Mouse (Mus musculus) liver, embryonic 16.5 days (tissue): Measurements from ENCODE around the gene Irx1. TPM values are rescaled to one million over a fixed set of nuclear protein-coding genes. Genes with fewer than 3 reads are reported as not detected.
A peak's percentile ranks its signal among the peaks of the same experiment; 100 is the strongest.

Experiments
- ATAC-seq: fragments of 200-750 bp; cut with Nextera tagmentation; 2 replicates; pipeline ENCODE4 v1.8.0; 2017; ENCODE audit warnings: low read depth, mild to moderate bottlenecking, moderate number of reproducible peaks, moderate library complexity
- H3K27ac ChIP-seq: fragments of 300-500 bp; sonication (generic); 2 replicates; pipeline ENCODE4 v1.5.1; 2014; ENCODE audit warnings: mild to moderate bottlenecking, low read length
- H3K27me3 ChIP-seq: fragments of 300-500 bp; sonication (generic); 2 replicates; pipeline ENCODE4 v1.6.1; 2014; ENCODE audit warnings: low read depth, low read length, mixed read lengths; ENCODE audit not compliant: control insufficient read depth, insufficient read depth
- H3K36me3 ChIP-seq: fragments of 300-500 bp; sonication (generic); 2 replicates; pipeline ENCODE4 v1.6.1; 2014; ENCODE audit warnings: mild to moderate bottlenecking; ENCODE audit not compliant: control insufficient read depth, insufficient read depth
- H3K4me1 ChIP-seq: fragments of 300-500 bp; sonication (generic); 2 replicates; pipeline ENCODE4 v1.6.1; 2014; ENCODE audit warnings: low read depth, low read length, mixed read lengths; ENCODE audit not compliant: control insufficient read depth
- H3K4me2 ChIP-seq: fragments of 300-500 bp; sonication (generic); 2 replicates; pipeline ENCODE4 v1.6.1; 2014; ENCODE audit warnings: low read depth, low read length, mixed read lengths
- H3K4me3 ChIP-seq: fragments of 300-500 bp; sonication (generic); 2 replicates; pipeline ENCODE4 v1.5.1; 2014; ENCODE audit warnings: low read depth, mild to moderate bottlenecking, low read length
- H3K9ac ChIP-seq: fragments of 300-500 bp; sonication (generic); 2 replicates; pipeline ENCODE4 v1.6.1; 2014; ENCODE audit warnings: low read depth, low read length
- H3K9me3 ChIP-seq: fragments of 300-500 bp; sonication (generic); replicated peaks from 2 replicates; pipeline ENCODE4 v1.6.1; 2016; ENCODE audit warnings: low read length; ENCODE audit not compliant: control insufficient read depth
- WGBS: fragments of 180-500 bp; shearing (Covaris S2); extraction: QIAGEN DNeasy Blood & Tissue Kit; methylation state at CpG from one replicate; pipeline ENCODE4 v1.1.7; 2014; ENCODE audit not compliant: insufficient replicate concordance; 5-methylcytosine and 5-hydroxymethylcytosine counted together
- polyA plus RNA-seq: library from polyadenylated mRNA; unstranded; fragments of >200 nt; fragmentation: Nextera tagmentation; extraction: Ambion mirVana; gene quantifications from 2 replicates; pipeline ENCODE4 v1.2.1, GENCODE M21; 2015

The Irx1 gene
- polyA plus RNA-seq, result not detected in 2 replicates

- Histone ChIP-seq H3K9me3 (no peaks in the 10 kb centered on the region), H3K27me3 (peaks cover 98% of the 10 kb centered on the region), H3K27ac (no peak within 1 kb of the TSS), H3K9ac (no peak within 1 kb of the TSS), H3K4me3 (peak within 1 kb of the TSS; percentile 33), H3K4me2 (peak within 1 kb of the TSS; percentile 34), H3K4me1 (no peaks in the 10 kb centered on the region), H3K36me3 (no peaks in the 10 kb centered on the region)
- ATAC-seq, result no peak
- WGBS, result under 1% methylated on average over 67 of the region's 100 CpGs
These were observed at the start of gene Irx1 for GRCm38 (mm10) chr13:71963356-71964351. Gene Irx1 (minus strand): TSS chr13:71963723.

GRCm38 (mm10) chr13:71979932-71980655, 16.6 kb upstream of the Irx1 start:
- no peaks in the 10 kb centered on the region for H3K27me3 ChIP-seq
- no peaks in the 10 kb centered on the region for H3K4me1 ChIP-seq
- H3K36me3 ChIP-seq, result no peaks in the 10 kb centered on the region
- H3K9me3 ChIP-seq, result no peaks in the 10 kb centered on the region
- H3K9ac ChIP-seq, result no peak overlapping the region
- ATAC-seq, result no peak
- H3K4me2 ChIP-seq, result no peak overlapping the region
- 42% methylated on average over 5 of the region's 5 CpGs for WGBS
- no peak overlapping the region for H3K4me3 ChIP-seq
- H3K27ac ChIP-seq, result no peak overlapping the region

DNA sequence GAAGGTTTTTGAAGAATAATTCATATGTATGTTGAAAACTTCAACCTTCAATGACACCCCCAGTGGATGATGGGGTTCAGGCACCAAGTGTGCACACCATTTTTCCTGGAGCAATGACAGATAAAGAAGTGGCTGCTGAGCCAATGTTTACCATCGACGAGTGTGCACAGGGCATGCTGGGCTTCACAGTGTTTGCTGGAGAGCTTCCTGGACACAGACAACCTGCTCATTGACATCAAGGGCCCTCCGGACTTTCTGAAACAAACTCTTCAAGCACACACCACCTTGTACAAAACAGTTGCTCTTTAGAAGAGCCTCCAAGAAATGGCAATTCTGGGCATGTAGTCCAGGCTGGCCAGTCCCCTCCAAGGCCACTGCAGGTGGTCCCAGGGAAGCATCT, 12.2 kb upstream of the Irx1 start:
- Histone ChIP-seq H3K36me3 (no peaks in the 10 kb centered on the region), H3K9me3 (no peaks in the 10 kb centered on the region), H3K9ac (no peak overlapping the region), H3K4me2 (no peak overlapping the region), H3K4me1 (no peaks in the 10 kb centered on the region), H3K4me3 (no peak overlapping the region), H3K27ac (no peak overlapping the region), H3K27me3 (no peaks in the 10 kb centered on the region)
- WGBS, result 41% methylated on average over 3 of the region's 3 CpGs
- ATAC-seq, result no peak

DNA sequence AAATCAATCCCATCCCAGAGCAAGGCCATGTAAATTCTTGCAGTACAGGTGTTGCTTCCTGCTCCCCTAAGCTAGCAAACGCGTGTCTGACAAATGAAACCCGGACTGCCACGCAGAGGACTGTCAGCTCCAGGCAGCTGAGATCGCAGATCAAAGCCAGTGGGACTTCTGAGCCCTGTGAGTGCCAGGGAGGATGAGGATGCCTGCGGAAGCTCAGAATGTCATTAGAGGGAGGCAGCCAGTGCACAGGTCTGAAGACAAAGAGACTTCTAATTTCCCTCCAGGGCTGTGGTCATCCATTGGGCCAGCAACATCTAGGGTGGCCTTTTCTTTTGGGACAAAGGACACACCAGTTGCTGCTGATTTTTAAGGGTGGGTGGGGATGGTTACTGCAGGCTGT, 4.8 kb upstream of the Irx1 start:
- no peak for ATAC-seq
- WGBS, result under 1% methylated on average over 6 of the region's 6 CpGs

GRCm38 (mm10) chr13:71967341-71968250, 4.1 kb upstream of the Irx1 start:
- Histone ChIP-seq H3K4me1 (no peaks in the 10 kb centered on the region), H3K36me3 (no peaks in the 10 kb centered on the region), H3K4me2 (no peak overlapping the region), H3K4me3 (no peak overlapping the region), H3K27ac (no peak overlapping the region), H3K9me3 (no peaks in the 10 kb centered on the region), H3K9ac (no peak overlapping the region), H3K27me3 (peaks cover 65% of the 10 kb centered on the region)
- 3% methylated on average over 28 of the region's 28 CpGs for WGBS
- ATAC-seq, result no peak

More for the DNA sequence above, 4.8 kb upstream of the Irx1 start:
- H3K36me3 ChIP-seq, result no peaks in the 10 kb centered on the region
- no peak overlapping the region for H3K27ac ChIP-seq
- H3K4me3 ChIP-seq, result no peak overlapping the region
- H3K4me2 ChIP-seq, result no peak overlapping the region
- no peak overlapping the region for H3K9ac ChIP-seq
- no peaks in the 10 kb centered on the region for H3K9me3 ChIP-seq
- H3K27me3 ChIP-seq, result peaks cover 58% of the 10 kb centered on the region
- no peaks in the 10 kb centered on the region for H3K4me1 ChIP-seq

DNA sequence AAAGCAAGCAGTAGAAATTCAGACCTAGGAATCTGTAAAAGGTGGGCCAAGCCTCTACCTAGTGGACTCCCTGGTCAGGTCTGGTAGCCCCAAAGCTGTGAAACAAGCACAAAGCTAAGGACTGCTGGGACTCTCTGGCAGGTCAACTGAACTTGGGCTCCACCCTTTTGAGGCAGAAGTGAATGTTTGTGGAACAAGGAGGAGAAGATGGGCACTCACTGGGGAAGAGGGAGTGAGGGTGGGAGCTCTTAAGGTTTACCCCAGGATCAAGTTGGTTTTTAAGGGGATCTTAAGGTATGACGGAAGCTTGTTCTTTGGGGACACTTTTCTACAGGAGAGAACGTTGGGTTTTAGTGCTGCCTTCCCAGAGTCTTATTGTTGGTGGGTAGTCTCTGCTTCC, 3.1 kb upstream of the Irx1 start:
- Histone ChIP-seq H3K36me3 (no peaks in the 10 kb centered on the region), H3K4me2 (no peak overlapping the region), H3K4me1 (no peaks in the 10 kb centered on the region), H3K9me3 (no peaks in the 10 kb centered on the region), H3K4me3 (no peak overlapping the region), H3K9ac (no peak overlapping the region), H3K27ac (no peak overlapping the region), H3K27me3 (peaks cover 75% of the 10 kb centered on the region)
- ATAC-seq, result no peak
- WGBS, result 14% methylated on average over 2 of the region's 2 CpGs

- H3K4me3 ChIP-seq, result no peak overlapping the region
- peaks cover 93% of the 10 kb centered on the region for H3K27me3 ChIP-seq
- H3K9me3 ChIP-seq, result no peaks in the 10 kb centered on the region
- no peak overlapping the region for H3K27ac ChIP-seq
- H3K9ac ChIP-seq, result no peak overlapping the region
- H3K36me3 ChIP-seq, result no peaks in the 10 kb centered on the region
- no peak for ATAC-seq
- H3K4me2 ChIP-seq, result no peak overlapping the region
- no peaks in the 10 kb centered on the region for H3K4me1 ChIP-seq
- 2% methylated on average over 12 of the region's 13 CpGs for WGBS
These were observed 843 bp upstream of the Irx1 start for GRCm38 (mm10) chr13:71964366-71964765.

DNA sequence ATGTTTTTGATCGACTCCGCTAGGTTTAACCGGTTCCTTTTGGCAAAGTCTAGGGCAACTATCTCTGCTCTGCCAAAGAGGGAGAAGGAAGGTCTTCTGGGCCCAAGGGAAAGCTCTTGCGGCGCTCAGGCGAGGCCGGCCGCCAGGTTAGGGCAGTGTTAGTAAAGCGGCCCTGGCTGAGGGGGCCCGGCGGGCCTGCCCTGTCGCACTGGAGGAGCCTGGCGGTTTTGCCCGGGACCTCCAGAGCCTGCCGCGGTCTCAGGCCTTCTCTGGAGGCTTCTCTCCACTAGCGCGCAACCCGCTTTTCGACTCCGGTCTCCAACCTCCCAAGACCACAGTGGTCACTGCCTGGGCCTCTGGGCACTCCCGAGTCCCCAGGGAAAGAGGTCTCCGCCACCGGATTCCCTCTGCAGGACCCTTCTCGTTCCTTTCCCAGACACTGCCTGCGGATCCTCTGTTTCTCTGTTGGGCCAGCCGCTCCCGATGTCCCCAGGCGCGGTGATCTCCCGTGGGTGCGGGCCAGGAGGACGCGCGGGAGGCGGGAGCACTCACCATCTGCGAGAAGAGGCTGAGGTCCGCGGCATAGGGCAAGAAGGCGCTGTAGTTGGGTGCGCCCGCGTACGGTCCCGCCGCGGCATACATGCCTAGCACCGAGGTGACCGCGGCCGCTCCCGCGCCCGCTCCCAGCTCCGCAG, 715 bp downstream of the Irx1 start:
- no peaks in the 10 kb centered on the region for H3K4me1 ChIP-seq
- H3K4me3 ChIP-seq, result peak overlapping the region; percentile 33
- no peak for ATAC-seq
- peak overlapping the region; percentile 34 for H3K4me2 ChIP-seq
- no peak overlapping the region for H3K9ac ChIP-seq
- no peaks in the 10 kb centered on the region for H3K36me3 ChIP-seq
- 2% methylated on average over 55 of the region's 55 CpGs for WGBS
- H3K27me3 ChIP-seq, result peaks cover 98% of the 10 kb centered on the region
- H3K27ac ChIP-seq, result no peak overlapping the region
- H3K9me3 ChIP-seq, result no peaks in the 10 kb centered on the region
